Mouse (Mus musculus): ENCODE measurements at regions not wholly inside any gene's neighbourhood (a gene's known extent, or its start where the extent isn't known, plus 50 kb on each side); places are given as distances from the start of the nearest gene placed in this dataset.

DNA sequence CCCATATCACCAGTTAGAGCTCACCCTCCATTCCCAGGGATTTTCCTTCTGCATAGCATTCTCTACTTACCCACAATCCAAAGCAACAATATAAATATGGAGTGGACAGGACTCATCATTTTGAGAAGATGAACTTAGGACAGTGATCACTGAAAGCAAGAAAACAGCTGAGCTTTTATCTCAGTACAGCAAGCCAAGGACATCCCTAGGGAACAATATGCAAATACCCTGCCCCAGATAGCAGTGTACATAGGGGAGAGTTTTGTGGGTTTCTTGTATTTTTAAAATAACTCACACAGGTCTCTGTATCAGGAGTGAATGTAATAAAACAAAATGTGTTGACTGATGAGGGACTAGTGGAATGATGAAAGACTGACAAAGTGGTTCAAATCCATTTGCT, 780.5 kb downstream of the Rpia start:
- no peaks in the 10 kb centered on the region for H3K4me1 ChIP-seq (replicated peaks; ENCODE audit: control insufficient read depth, insufficient read depth, low read length)
- no peak overlapping the region for H3K4me2 ChIP-seq (replicated peaks; ENCODE audit: low read depth, low read length)
- H3K9ac ChIP-seq (ENCODE audit: low read depth, low read length), result no peak overlapping the region
- ATAC-seq (ENCODE audit: low FRiP score) (no peak), DNase-seq (ENCODE audit: low spot score) (no peak)
- no peaks in the 10 kb centered on the region for H3K9me3 ChIP-seq (ENCODE audit: control insufficient read depth, low read length)
- no peaks in the 10 kb centered on the region for H3K27me3 ChIP-seq (ENCODE audit: control insufficient read depth, insufficient read depth, low read length)
- H3K4me3 ChIP-seq (ENCODE audit: low read depth, low read length), result no peak overlapping the region
- no peak overlapping the region for H3K27ac ChIP-seq (ENCODE audit: low read depth, low read length)
- H3K36me3 ChIP-seq (ENCODE audit: control insufficient read depth, insufficient read depth, low read length), result no peaks in the 10 kb centered on the region
